Mouse (Mus musculus): ENCODE data around the gene Gapvd1. TPM values are rescaled to one million over a fixed set of nuclear protein-coding genes. Genes with fewer than 3 reads are reported as not detected.

The Gapvd1 gene
- total and polyA plus RNA-seq, 3 experiments: 62.4 to 174 (median 96.7) TPM

- no peak for TF ChIP-seq POLR2AphosphoS2 (IDR thresholded peaks at IDR 0.05; ENCODE audit: low read length)
- TF ChIP-seq ZKSCAN1 (IDR thresholded peaks at IDR 0.05; ENCODE audit: low read depth, low read length): no peak
- no peak for TF ChIP-seq TAL1 (IDR thresholded peaks at IDR 0.05; ENCODE audit: low read length)
- TF ChIP-seq SIN3A (IDR thresholded peaks at IDR 0.05; ENCODE audit: low read length): no peak
- TF ChIP-seq ZNF384 (IDR thresholded peaks at IDR 0.05; ENCODE audit: low read depth, low read length): no peak
- no peak for TF ChIP-seq CTCF (IDR thresholded peaks at IDR 0.05 in 2 of 3, conservative IDR thresholded peaks at IDR 0.05 in 1 of 3; ENCODE audit: control insufficient read depth in 1 of 3, insufficient read depth in 1 of 3, low read depth in 2 of 3, low read length in 3 of 3, poor library complexity in 1 of 3, severe bottlenecking in 1 of 3)
- no peak for TF ChIP-seq USF2 (IDR thresholded peaks at IDR 0.05; ENCODE audit: borderline replicate concordance in 1 of 2, insufficient read depth in 1 of 2, low read depth in 1 of 2, low read length in 2 of 2)
- TF ChIP-seq MEF2A (IDR thresholded peaks at IDR 0.05; ENCODE audit: extremely low read depth, insufficient replicate concordance, low read depth, low read length, poor library complexity, severe bottlenecking): no peak
- H3K4me1 ChIP-seq (ENCODE audit: control insufficient read depth in 1 of 2, insufficient read depth in 2 of 2, low read length in 2 of 2): no peaks in the 10 kb centered on the region
- DNase-seq (ENCODE audit: low read depth, low spot score): no peak
- no peak overlapping the region for H3K9ac ChIP-seq (ENCODE audit: control insufficient read depth, low read depth, low read length, poor library complexity, severe bottlenecking)
- H3K36me3 ChIP-seq (ENCODE audit: control insufficient read depth in 1 of 2, insufficient read depth in 2 of 2, low read length in 2 of 2): peaks cover 0 to 16% of the 10 kb centered on the region in 2 experiments; a peak in 2 of 4 replicates
- H3K79me2 ChIP-seq (ENCODE audit: control insufficient read depth, insufficient read depth, low read length, poor library complexity): no peaks in the 10 kb centered on the region
- no peak overlapping the region for H3K27ac ChIP-seq (ENCODE audit: control insufficient read depth, low read depth, low read length)
- no peak overlapping the region for H3K4me3 ChIP-seq (ENCODE audit: control insufficient read depth in 1 of 2, insufficient read depth in 1 of 2, low read depth in 2 of 2, low read length in 2 of 2)
- H3K9me3 ChIP-seq (replicated peaks; ENCODE audit: insufficient read depth, low read length): no peaks in the 10 kb centered on the region
- H3K27me3 ChIP-seq (ENCODE audit: control insufficient read depth in 1 of 2, insufficient read depth in 2 of 2, low read length in 2 of 2): no peaks in the 10 kb centered on the region
These were observed 78.0 kb downstream of the Gapvd1 start for GRCm38 (mm10) chr2:34677061-34677460.

- H3K79me2 ChIP-seq (ENCODE audit: control insufficient read depth, insufficient read depth, low read length, poor library complexity): no peaks in the 10 kb centered on the region
- no peak overlapping the region for H3K27ac ChIP-seq (ENCODE audit: control insufficient read depth, low read depth, low read length)
- no peak for TF ChIP-seq NELFE (IDR thresholded peaks at IDR 0.05; ENCODE audit: low read depth, low read length)
- no peak for TF ChIP-seq RAD21 (IDR thresholded peaks at IDR 0.05; ENCODE audit: low read depth, low read length)
- no peak for TF ChIP-seq TBP (IDR thresholded peaks at IDR 0.05; ENCODE audit: low read depth, low read length)
- TF ChIP-seq SMC3 (IDR thresholded peaks at IDR 0.05; ENCODE audit: low read depth, low read length): no peak
- no peak for TF ChIP-seq USF1 (IDR thresholded peaks at IDR 0.05; ENCODE audit: low read depth, low read length)
- no peak for TF ChIP-seq CTCF (IDR thresholded peaks at IDR 0.05 in 2 of 3, conservative IDR thresholded peaks at IDR 0.05 in 1 of 3; ENCODE audit: control insufficient read depth in 1 of 3, insufficient read depth in 1 of 3, low read depth in 2 of 3, low read length in 3 of 3, poor library complexity in 1 of 3, severe bottlenecking in 1 of 3)
- no peak for TF ChIP-seq MAZ (IDR thresholded peaks at IDR 0.05; ENCODE audit: low read depth, low read length)
- TF ChIP-seq POLR2A (IDR thresholded peaks at IDR 0.05; ENCODE audit: control insufficient read depth in 1 of 2, insufficient read depth in 1 of 2, low read depth in 1 of 2, low read length in 2 of 2, poor library complexity in 1 of 2): no peak
- TF ChIP-seq HCFC1 (IDR thresholded peaks at IDR 0.05; ENCODE audit: low read depth, low read length): no peak
- no peak for TF ChIP-seq E2F4 (IDR thresholded peaks at IDR 0.05; ENCODE audit: borderline replicate concordance, low read depth, low read length)
- TF ChIP-seq CHD1 (IDR thresholded peaks at IDR 0.05; ENCODE audit: low read depth, low read length): no peak
- no peak for TF ChIP-seq GABPA (IDR thresholded peaks at IDR 0.05; ENCODE audit: low read depth, low read length)
- TF ChIP-seq USF2 (IDR thresholded peaks at IDR 0.05; ENCODE audit: borderline replicate concordance in 1 of 2, insufficient read depth in 1 of 2, low read depth in 1 of 2, low read length in 2 of 2): no peak
- no peak overlapping the region for H3K9ac ChIP-seq (ENCODE audit: control insufficient read depth, low read depth, low read length, poor library complexity, severe bottlenecking)
- peaks cover 0 to 13% of the 10 kb centered on the region in 2 experiments; a peak in 2 of 4 replicates for H3K36me3 ChIP-seq (ENCODE audit: control insufficient read depth in 1 of 2, insufficient read depth in 2 of 2, low read length in 2 of 2)
- no peak for DNase-seq (ENCODE audit: low read depth, low spot score)
- no peaks in the 10 kb centered on the region for H3K27me3 ChIP-seq (ENCODE audit: control insufficient read depth in 1 of 2, insufficient read depth in 2 of 2, low read length in 2 of 2)
- H3K4me1 ChIP-seq (ENCODE audit: control insufficient read depth in 1 of 2, insufficient read depth in 2 of 2, low read length in 2 of 2): no peaks in the 10 kb centered on the region
- H3K4me3 ChIP-seq (ENCODE audit: control insufficient read depth in 1 of 2, insufficient read depth in 1 of 2, low read depth in 2 of 2, low read length in 2 of 2): no peak overlapping the region
- H3K9me3 ChIP-seq (replicated peaks; ENCODE audit: insufficient read depth, low read length): no peaks in the 10 kb centered on the region
These were observed 81.2 kb downstream of the Gapvd1 start for GRCm38 (mm10) chr2:34673846-34674245.

All from MEL (cell line).